Mouse (Mus musculus): Measurements from ENCODE around the gene Cd79a.

- no peak; the same call in 2 of the 3 replicates for TF ChIP-seq GATA1 (IDR thresholded peaks at IDR 0.05; ENCODE audit: borderline replicate concordance, low read length)
- TF ChIP-seq FLI1 (IDR thresholded peaks at IDR 0.05; ENCODE audit: low read length): no peak
These were observed 34.3 kb upstream of the Cd79a start for GRCm38 (mm10) chr7:24862853-24863252.

Measured in megakaryocyte, embryonic 14.5 days (primary cell).